Mouse (Mus musculus): ENCODE results near the gene Cacna1b.

The Cacna1b gene

DNA sequence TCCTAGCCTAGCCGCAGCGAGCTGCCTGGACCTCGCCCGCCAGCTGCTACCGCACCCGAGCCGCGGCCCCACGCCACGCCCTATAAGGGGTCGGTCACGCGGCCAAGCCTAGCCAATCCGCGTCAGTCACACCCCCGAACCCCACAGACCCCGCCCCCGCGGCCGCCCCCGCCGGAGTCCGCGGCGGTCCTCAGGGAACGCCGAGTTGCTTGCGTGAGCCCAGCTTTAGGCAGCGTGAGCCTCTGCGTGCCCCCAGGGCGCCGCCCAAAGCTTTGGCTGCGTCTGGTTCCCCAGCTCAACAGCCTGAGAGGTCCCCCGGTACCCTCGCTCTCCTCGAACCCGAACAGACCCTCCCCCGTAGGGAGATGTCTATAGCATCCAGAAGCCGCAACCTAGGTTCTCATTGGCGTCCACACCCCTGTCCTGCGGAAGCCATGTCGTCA is at the start of gene Cacna1b:
Gene Cacna1b, minus strand, starts transcription at position 38 of the 443 bp plus-strand sequence.
- DNase-seq: peak; percentile 55 to 62

DNA sequence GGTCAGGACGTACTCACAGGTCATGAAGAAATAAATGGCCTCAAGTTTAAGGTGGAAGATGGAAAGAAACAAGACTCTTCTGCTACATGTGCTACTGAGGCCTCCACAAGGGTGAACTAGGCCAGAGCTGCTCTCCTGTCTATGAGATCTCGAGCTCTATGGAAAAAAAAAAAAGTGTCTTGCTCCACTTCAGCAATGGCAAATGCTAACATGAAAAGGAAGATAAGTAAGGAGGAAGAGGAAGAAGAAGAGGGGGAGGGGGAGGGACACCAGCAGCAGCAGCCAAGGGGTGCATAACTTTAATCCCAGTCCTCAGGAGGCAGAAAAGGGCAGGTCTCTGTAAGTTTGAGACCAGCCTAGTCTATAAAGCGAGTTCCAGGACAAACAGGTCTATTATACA is 46.8 kb upstream of the Cacna1b start:
- no peak for DNase-seq

DNA sequence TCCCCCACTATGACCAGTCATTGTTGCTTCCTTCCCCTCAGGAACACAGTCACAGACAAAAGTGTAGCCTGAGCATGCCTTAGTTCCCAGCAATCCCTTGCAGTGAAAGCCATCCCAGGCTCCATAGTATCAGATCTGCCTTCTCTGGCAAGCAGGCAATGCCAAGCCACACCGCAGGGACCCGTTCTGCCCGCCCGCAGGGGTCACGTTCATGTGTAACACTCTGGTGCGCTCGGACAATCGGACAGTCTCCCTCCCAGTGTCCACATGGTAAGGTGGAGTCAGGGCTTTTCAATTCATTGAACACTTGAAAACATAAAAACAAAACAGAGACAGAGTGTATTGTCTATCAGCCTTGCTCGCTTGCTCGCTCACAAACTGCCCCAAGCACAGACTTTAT is 44.7 kb upstream of the Cacna1b start:
- no peak for DNase-seq

DNA sequence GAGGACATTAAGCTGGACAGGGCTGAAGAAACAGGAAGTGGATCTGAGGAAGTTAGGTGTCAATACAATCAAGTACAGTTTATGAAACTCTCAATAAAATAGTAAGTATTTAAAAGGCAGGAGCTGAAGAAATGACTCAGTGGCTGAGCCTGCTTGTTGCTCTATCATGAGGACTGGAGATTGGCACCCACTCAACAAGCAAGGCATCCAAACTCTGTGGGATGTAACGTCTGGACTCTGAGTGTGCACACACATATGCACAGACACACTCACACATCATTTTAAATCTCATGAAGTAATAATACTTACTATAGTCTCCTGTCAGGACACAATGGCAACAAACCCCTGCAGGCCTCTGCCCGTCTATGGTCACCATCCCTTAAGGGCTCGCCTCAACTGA is 44.1 kb upstream of the Cacna1b start:
- no peak for DNase-seq

DNA sequence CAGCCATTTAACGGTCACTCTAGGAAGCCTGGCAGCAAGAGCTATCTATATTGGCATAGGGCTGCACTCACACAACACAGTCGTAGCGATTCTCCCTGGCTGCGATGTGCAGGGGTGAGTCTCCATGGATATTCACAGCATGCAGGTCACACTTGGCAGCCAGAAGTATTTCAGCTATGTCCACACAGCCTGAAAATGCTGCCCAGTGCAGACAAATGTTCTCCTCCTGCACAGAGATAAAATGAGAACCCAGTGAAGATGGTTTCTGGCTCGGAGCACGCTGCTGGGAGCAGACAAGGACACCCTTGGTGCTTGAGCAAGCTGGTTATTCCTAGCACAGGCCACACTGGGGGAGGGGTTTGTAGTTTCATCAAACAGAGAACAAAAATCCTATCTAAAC is 43.2 kb upstream of the Cacna1b start:
- DNase-seq: no peak

DNA sequence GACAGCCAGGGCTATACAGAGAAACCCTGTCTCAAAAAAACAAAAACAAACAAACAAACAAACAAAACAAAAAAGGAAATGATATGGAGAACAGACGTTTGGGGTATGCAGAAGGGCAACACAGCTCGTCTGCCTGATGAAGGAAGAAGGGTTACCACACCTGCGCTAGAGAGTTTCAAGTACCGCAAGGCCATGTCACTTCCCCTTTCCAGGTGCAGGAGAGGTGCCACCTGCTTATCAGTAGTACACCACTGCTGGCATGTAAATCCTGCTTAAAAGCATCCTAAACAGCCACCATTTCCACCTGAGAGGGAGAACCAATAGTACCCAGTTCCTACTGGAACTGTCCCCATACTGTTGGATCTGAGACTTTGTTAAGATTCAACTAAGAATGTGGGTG is 42.7 kb upstream of the Cacna1b start:
- DNase-seq: no peak

DNA sequence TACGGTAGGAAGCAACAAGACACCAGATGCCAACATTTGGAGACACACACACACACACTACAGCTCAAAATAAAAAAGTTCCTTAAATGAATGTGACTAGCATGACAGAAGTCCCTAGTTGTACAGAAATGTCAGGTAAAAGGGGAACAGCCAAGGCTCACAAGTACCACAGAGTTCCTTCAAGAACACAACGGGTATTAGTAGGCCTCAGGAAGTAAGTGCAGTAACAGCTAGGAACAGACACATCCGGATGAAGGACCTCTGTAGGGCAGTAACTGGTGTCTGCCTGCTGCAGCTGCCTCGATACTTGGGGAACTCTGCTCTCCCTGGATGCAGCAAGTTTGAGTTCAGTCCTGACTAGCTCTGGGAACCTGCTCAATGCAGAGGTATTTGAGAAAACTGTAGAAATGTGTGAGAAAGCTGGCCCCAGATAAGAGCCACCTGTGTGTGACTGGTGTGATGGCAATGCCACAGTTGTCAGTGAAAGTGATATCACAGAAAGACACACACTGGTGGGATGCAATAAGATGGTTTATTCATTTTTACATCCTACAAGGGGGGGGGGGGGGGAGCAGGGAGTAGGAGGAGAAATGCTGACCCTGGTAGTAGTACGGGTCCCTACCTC is 34.0 kb upstream of the Cacna1b start:
- DNase-seq: no peak

DNA sequence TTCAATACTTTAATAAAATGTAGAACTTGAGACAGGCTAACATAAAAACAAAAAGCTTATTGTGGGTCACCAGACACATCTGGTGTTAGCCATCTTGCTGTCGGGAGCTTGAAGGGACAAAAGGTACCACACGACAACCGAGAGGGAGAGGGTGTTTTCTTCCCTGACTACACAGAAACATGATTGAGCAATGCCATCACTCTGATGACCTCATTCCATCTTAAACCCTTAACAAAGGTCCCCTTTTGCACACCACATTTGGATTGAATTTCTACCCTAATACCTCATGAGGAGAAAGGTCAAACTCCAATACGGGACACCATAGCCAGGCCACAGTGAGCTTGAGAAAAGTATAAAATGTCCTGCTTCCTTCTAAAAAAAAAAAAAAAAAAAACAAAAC is 24.3 kb upstream of the Cacna1b start:
- no peak for DNase-seq

DNA sequence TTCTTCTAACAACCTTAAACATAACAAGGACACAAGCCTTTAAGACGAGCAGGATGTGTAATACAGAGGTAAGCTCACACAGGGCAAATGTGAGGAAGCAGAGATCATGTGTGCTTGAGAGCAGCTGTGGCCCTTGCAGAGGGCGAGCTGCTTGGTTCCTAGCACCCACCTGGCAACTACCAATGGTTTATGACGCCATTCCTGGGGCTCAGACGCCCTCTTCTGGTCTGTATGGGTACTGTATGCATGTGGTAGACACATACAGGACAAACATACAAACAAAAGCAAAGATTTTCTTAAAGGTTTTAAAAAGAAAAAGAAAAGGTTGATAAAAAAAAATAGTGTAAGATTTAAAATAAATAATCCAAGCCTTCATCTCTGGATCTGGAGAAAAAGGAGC is 18.3 kb upstream of the Cacna1b start:
- DNase-seq: no peak

DNA sequence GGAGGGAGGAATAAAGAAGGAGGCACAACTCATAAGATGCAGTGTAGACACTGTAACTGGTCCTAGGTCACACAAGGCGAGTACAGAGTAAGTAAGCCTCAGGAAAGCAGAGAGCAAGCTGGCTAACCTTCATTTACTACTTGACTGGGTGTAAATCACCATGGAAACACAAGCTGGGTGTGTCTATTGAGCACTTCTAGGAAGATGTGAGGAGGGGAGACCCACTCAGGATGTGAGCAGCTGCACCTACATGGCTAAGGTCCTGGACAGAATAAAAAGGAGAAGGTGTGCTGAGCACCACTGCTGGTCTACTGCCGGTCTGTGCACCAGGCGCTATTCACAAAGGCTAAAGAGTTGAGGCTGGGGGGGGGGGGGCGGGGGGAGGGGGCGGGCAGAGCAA is 13.9 kb upstream of the Cacna1b start:
- DNase-seq: no peak

DNA sequence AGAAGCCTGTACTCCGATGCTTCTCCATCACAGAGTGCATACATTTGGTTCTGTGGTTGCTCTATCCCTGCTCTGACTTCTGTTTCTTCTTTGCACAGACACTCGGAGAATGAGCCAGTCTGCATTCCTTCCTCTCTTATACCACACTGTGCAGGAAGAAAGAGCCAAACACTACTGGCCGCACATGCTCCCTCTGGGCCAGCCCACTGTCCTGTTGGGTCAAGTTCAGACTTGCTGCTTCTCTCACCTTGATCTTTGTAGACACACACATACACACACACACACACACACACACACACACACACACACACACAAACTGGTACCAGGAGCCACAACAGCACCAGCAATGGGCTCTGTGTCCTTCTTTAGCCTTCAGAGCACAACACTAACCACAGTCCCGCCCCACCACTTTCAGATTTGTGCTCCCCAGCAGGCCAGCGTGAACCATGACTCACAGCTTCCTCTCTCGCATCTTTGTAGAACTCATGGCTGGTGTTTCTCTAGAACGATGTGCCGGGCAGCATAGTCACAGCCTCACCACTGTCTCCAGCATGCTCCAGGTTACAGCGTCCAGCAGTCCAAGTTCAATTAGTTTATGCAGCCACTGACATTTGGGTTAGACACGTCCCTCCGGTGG is 13.1 kb upstream of the Cacna1b start:
- no peak for DNase-seq

DNA sequence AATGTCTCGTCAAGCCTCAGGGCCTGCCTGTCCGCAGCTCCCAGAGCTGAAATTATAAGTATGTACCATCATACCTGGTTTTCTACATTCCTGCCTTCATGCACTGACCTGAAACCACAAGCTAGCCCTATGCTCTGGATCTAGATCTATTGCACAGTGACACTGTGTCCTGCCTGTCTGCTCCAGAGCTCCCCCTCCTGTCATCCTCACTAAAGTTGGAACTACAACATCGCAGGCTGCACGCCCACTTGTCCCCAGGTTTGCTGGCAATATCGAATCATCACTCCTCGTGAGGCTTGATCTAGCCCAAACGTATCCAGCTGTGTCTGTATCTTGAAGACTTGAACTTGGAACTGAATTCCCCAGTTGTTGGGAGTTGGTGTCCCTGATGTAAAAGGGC is 11.9 kb upstream of the Cacna1b start:
- DNase-seq: no peak

DNA sequence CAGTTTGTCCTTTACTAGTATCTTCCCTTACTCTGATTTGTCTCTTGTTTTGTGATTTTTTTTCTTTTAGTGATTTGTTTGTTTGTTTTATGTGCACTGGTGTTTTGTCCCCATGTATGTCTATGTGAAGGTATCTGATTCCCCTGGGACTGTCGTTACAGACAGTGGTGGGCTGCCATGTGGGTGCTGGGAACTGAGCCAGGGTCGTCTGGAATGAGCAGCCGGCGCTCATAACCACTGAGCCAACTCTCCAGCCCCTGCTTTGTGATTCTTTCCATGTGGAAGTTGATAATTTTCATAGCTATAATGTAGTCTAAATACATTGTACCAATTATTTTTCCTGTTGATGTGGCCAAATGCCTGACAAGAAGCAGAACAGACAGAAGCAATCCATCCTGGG is 7.9 kb upstream of the Cacna1b start:
- DNase-seq: no peak

DNA sequence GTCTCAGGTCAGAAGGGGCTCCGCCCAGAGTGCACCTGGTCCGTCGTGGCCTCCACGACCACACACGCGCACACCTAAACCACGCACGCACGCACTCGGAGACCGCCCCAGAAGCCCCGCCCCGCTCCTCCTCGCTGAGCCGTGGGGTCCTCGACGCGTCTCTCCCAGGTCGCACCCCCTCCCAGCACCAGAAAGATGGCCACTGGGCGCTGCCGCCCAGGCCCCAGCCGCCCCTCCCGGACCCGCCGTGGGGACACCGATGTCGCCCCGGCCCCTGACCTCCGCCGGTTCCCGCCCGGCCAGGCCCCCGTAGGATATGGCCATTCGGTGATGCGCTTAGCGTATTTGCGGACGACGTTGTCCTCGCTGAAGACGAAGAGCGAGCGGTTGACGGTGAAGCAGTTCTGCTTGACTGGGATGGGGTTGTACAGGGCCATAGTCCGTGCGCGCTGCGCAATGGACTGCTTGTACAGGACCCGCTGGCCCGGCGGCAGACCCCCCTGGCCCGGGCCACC is 449 bp downstream of the Cacna1b start:
- no peak for DNase-seq

DNA sequence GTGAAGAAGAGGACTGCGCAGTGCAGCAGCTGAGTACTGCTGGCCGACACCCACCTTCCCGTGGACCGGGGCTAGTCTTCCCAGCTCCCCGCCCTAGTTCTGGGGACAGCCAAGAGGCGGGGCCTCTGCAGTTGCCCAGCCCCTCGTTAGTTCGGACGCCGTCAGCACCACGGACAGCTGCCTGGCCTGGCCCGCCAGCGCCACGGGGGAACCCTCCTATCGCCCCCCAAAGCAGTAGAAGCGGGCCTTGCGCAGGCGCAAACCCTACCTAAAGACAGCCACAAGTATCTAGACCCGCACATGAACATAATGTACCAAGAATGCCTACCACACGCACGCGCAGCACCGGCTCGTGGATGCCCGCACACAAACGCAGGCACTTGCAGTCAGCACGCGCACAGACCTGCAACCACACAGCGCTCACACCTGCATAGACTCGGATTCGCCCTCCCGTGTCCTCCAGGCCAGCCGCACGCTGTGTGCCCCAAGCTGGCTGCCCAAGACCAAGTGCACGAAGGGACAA is 968 bp downstream of the Cacna1b start:
- DNase-seq: peak; percentile 68 to 70

DNA sequence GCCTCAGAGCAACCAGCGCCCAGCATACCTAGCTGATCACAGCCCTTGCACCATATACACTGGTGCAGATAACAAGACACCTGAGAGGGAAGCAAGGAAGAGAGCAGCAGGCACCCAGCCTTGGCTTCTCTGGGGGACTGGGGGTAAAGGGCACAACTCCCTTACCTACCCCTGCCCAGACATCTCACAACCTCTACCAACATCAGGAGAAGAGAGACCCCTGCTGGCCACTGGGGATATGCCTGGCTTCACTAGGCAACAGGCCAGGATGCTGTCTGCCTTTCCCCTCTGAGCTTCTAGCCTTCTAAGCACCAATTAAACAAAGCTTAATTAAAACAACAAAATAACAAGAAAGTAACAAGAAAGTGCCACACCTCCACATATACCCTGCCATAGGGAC is 7.7 kb downstream of the Cacna1b start:
- DNase-seq: peak; percentile 26 to 62

DNA sequence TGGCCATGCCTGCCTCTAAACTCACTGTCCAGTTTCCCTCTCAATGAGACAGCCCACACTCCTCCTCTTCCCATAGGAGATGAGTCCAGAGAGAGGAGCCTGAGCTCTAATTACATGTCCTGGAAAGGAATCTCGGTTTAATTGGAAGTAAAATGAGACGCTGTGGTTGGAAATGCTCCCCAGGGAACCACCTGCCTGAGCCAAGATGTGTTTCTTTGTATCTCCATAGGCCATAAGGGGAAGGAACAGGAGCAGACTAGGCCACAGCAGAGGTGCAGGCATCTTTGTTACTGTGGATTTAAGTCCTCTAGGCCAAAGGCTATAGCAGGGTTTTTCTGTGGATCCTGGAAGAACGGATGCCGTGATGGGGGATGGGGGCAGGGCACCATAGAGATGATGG is 10.4 kb downstream of the Cacna1b start:
- DNase-seq: no peak

DNA sequence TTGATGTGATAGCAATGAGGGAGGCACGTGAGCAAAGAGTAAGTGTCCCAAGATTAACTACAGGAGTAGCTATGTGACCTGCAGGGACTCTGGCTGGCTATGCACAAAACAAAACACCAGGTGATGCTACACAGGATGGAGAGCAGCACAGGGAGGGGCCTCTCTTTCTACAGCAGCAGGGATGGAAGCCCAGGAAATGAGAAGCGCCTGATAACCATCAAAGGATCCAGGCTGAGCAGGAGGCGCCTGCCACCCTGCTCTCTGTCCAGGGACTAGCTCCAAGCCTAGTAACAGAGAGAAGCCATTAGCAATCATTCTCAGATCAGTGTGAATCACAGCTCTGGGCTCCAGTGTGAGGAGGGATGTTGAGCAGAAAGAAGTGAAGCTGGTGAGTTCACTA is 12.9 kb downstream of the Cacna1b start:
- no peak for DNase-seq

DNA sequence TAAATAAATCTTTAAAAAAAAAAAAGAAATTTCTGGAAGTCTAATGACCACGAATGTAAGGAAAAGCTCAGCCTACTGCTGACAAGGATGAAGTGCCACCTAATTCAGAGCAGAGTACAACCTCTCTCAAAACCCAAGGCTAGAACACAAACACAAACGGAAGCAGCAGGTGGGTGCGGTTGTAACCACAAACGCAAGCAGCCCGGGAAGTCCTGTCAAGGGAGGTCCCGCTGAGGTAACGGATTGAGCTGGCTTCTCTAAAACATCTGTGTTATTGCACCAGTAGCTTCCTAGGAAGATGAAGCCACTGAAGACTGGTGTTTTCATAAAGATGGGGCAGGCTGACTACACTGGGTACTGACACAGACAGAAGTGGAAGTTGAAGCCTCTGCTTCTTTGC is 15.1 kb downstream of the Cacna1b start:
- DNase-seq: peak in 1 of 2 experiments; percentile 22

DNA sequence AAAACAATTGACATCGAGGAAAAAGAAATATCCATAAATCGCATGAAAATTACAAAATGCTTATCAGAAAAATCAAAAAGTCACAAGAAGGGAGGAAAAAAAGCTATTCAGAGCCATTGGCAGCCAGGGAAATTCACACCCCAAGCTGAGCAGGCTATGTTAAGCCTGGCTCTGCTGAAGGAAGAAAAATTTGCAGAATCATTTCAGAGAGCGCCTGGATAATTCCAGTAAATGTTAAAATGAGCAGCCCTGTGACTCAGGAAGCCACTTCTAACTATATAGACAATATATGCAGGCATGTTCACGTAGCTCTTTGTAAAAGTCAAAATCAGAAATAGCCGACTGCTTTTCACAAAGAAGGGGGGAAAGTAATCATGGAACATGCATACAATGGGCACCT is 23.3 kb downstream of the Cacna1b start:
- no peak for DNase-seq

DNA sequence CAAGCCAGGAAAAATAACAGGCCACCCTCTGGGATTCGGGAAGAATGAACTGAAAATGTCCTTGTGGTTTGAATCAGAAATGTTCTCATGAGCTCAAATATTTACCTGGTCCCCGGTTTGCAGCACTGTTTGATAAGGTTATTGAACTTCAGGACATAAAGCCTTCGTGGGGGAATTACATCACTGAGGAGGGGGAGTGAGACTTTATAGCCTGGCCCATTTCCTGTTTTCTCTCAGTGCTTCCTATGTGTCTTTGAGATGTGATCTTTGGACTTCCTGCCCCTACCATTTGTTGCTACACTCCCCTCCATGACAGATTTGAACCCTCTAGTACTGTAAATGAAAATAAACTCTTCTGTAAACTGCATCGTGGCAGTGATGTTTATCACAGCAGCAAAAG is 29.8 kb downstream of the Cacna1b start:
- no peak for DNase-seq

DNA sequence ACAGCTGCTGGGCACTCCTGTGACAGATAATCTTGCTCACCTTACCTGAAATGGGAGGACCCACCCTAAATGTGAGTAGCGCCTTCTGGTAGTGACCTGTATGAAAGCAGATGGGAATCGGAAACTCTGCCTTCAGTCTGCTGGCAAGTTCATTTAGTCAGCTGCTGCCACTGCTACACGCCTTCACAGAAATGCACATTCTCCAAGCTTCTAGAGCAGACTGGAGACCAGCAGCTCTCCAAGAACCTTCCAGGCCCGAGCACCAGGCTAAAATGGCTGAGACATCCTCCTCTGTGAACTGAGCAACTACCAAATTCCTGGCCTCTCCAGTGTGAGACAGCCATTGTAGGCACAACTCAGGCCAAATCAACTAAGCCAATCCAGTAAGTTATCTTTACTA is 37.1 kb downstream of the Cacna1b start:
- DNase-seq: no peak

DNA sequence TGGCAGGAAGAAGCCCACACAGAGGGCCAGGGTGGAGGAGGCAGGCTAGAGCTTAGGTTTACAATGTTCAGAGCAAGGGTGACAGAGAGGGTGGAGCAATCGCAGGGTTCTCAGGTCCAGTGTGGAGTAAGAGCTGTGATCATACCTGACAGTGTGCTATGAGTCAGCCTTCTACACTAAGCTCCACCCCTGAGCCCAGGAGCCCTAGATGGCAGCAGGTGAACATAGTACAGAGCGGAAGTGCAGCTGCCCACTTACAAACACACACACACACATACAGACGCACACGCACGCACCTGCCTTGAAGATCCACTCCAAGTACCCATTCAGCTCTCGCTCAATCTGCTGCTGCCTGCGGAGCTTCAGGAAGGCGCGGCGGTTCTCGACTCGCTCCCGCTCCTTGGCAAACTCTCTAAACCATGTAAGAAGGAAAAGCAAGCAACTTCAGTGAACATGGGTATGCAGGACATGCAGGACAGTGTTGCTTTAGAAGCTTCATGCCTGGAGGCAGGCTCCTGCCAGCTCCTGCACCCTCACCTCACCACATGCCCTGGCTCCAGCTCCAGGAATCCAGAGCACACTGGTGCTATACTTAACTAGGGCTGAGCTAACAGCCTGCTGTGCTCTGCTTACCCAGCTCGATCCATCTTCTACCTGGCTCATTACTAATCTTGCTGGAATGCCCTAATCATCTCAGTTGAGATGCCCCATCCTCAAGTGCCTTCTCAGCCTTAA is 43.1 kb downstream of the Cacna1b start:
- DNase-seq: peak; percentile 17 to 57

DNA sequence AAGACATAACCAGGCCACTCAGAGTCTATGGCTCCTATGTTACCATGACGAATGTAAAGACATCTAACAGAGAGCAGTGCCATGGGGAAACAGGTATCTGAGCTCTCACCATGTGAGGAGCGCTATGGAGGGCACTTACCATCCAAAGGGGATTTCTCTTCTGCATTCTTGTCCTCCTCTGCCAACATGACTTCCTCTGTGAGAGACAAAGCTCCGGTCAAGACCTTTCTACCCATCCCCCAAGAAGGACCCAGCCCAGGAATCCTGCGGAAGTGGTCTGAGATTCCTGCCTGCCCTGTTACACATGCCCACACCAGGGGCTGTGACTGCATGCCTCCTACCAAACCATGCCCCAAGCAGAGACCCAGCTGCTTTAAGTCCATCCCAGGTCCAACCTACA is 44.0 kb downstream of the Cacna1b start:
- DNase-seq: no peak
